Mouse (Mus musculus): ENCODE data around the gene Map2k2.
A peak's percentile ranks its signal among the peaks of the same experiment; 100 is the strongest.
"Not testable (repeated sequence)": the region's sequence is repeated elsewhere in the genome, so short reads cannot be mapped to it uniquely, and the experiment has no call there.

Map2k2 gene

GRCm38 (mm10) chr10:81105565-81106112 is at the start of gene Map2k2:
TSS of gene Map2k2 (plus strand) at chr10:81105915.
- peak; percentile 97 for DNase-seq

GRCm38 (mm10) chr10:81057406-81058130 is 48.1 kb upstream of the Map2k2 start:
- DNase-seq = no peak

GRCm38 (mm10) chr10:81058896-81059295 is 46.8 kb upstream of the Map2k2 start:
- no peak for DNase-seq

GRCm38 (mm10) chr10:81059603-81060543 is 45.8 kb upstream of the Map2k2 start, which contains the start of gene Sgta:
TSS of gene Sgta (minus strand) at chr10:81060181.
- DNase-seq = peak; percentile 99

- DNase-seq = no peak
These were observed 43.0 kb upstream of the Map2k2 start for GRCm38 (mm10) chr10:81062710-81063109.

GRCm38 (mm10) chr10:81064519-81064918 is 41.2 kb upstream of the Map2k2 start:
- not testable (repeated sequence) for DNase-seq

- no peak for DNase-seq
These were observed 37.0 kb upstream of the Map2k2 start for GRCm38 (mm10) chr10:81068706-81069105.

- DNase-seq = peak; percentile 97
These were observed 35.9 kb upstream of the Map2k2 start, which contains the start of gene Thop1 for GRCm38 (mm10) chr10:81069836-81070235. TSS of gene Thop1 (plus strand) at chr10:81070035.

- no peak for DNase-seq
These were observed 33.4 kb upstream of the Map2k2 start for GRCm38 (mm10) chr10:81072290-81072689.

- no peak for DNase-seq
These were observed 32.3 kb upstream of the Map2k2 start for GRCm38 (mm10) chr10:81073464-81073863.

GRCm38 (mm10) chr10:81075734-81076133 is 30.0 kb upstream of the Map2k2 start:
- DNase-seq = no peak

GRCm38 (mm10) chr10:81076356-81076755 is 29.4 kb upstream of the Map2k2 start:
- DNase-seq = no peak

GRCm38 (mm10) chr10:81077916-81078315 is 27.8 kb upstream of the Map2k2 start:
- DNase-seq = no peak

GRCm38 (mm10) chr10:81080008-81080655 is 25.6 kb upstream of the Map2k2 start:
- no peak for DNase-seq

- peak; percentile 47 for DNase-seq
These were observed 23.4 kb upstream of the Map2k2 start for GRCm38 (mm10) chr10:81082168-81082960.

GRCm38 (mm10) chr10:81087021-81087420 is 18.7 kb upstream of the Map2k2 start:
- DNase-seq = no peak

GRCm38 (mm10) chr10:81089216-81089615 is 16.5 kb upstream of the Map2k2 start:
- DNase-seq = no peak

GRCm38 (mm10) chr10:81090621-81091020 is 15.1 kb upstream of the Map2k2 start:
- DNase-seq = no peak

GRCm38 (mm10) chr10:81092465-81093250 is 13.1 kb upstream of the Map2k2 start:
- DNase-seq = no peak

GRCm38 (mm10) chr10:81094931-81095678 is 10.6 kb upstream of the Map2k2 start:
- DNase-seq = no peak

Measured in right cerebral cortex, postnatal 25 days (tissue).